Mouse (Mus musculus) cerebellum, adult 2 months (tissue): ENCODE data around the gene Fam124a.

ENCODE experiments used
- CTCF ChIP-seq: fragments of 200-500 bp; IDR thresholded peaks from 2 replicates; pipeline ENCODE4 v1.5.1; 2011; ENCODE audit warnings: low read depth, mild to moderate bottlenecking, control low read depth, low read length, moderate library complexity, borderline replicate concordance; ENCODE audit not compliant: insufficient read depth
- POLR2A ChIP-seq: fragments of 200-500 bp; IDR thresholded peaks from 2 replicates; pipeline ENCODE4 v1.6.1; 2011; ENCODE audit warnings: low read length, control low read depth, borderline replicate concordance; ENCODE audit not compliant: insufficient read depth

DNA sequence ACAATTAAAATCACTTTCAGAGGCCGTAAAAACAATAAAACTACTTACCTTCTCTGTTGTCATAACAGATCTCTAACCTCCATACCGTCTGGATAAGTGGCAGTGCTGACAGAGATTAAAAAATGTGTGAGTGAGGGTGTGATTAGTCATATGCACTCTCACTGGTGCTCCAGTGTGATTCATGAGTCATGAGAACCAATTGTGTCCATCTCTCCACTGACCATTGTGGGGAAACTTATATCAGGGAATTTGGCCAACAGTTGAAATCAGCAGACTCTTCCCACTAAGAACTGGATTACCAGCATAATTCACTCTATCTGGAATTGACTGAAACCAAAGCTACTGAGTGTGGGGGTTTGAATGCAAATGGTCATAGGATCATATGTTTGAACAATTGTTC lies 24.6 kb upstream of the Fam124a start:
- no peak for TF ChIP-seq POLR2A
- TF ChIP-seq CTCF = no peak
